Mouse (Mus musculus): ENCODE results near the gene Trp53i11. TPM values are rescaled to one million over a fixed set of nuclear protein-coding genes. Genes with fewer than 3 reads are reported as not detected.
A peak's percentile ranks its signal among the peaks of the same experiment; 100 is the strongest.

Gene Trp53i11
- 109 and 110 TPM in 2 replicates for polyA plus RNA-seq (2015; fragmentation: Nextera tagmentation; extraction: Ambion mirVana)

DNA sequence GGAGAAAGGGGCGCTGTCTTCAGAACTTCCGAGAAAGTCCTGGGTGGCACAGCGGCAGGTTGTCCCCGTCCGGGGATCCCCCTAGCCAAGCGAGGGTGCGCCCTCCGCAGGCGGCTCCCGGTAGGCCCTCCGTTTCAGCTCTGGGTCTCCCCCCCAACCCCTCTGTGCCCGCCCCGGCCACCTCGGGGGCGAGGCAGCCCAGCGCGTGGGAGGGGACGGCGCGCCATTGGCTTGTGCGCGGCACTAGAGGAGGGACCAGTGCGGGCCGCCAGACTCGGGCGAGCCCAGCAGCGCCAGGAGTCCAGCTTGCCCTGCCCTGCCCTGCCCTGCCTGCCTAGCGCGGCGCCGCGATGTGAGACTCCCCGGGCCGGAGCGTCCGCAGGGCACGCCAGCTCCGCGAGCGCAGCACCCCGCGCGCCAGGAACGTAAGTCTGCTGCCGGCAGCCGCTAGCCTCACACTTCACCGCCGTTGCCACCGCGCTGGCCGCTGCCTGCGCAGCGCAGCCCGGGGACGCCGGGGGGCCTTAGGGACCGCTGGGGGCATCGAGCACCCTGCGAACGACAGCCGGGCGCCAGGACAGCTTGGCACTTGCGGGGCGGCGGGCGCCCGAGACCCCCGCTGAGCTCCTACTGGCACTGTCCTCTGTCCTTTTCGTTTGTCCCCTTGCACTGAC lies at the start of gene Trp53i11:
TSS of gene Trp53i11 (plus strand) at position 226 of the 674 bp plus-strand sequence.
- H3K4me1 ChIP-seq (replicated peaks): peaks cover 54% of the 10 kb centered on the region
- peak; percentile 80 for ATAC-seq (ENCODE audit: low FRiP score)

GRCm38 (mm10) chr2:93139476-93139875 lies 47.9 kb upstream of the Trp53i11 start:
- Histone ChIP-seq H3K9ac (no peak overlapping the region), H3K9me3 (no peaks in the 10 kb centered on the region), H3K4me3 (no peak overlapping the region), H3K36me3 (no peaks in the 10 kb centered on the region), H3K4me2 (no peak overlapping the region), H3K27me3 (no peaks in the 10 kb centered on the region), H3K4me1 (replicated peaks) (peaks cover 18% of the 10 kb centered on the region), H3K27ac (no peak overlapping the region)
- WGBS: 92% methylated on average over 7 of the region's 7 CpGs
- ATAC-seq (ENCODE audit: low FRiP score): no peak

More for the DNA sequence above, at the start of gene Trp53i11:
- Histone ChIP-seq H3K36me3 (no peaks in the 10 kb centered on the region), H3K4me2 (peak within 1 kb of the TSS; percentile 83), H3K27me3 (peaks cover 3% of the 10 kb centered on the region; the same call in 1 of the 2 replicates), H3K9me3 (no peaks in the 10 kb centered on the region), H3K27ac (peak within 1 kb of the TSS; percentile 97), H3K4me3 (peak within 1 kb of the TSS; percentile 93), H3K9ac (peak within 1 kb of the TSS; percentile 99)
- WGBS: under 1% methylated on average over 58 of the region's 69 CpGs

- no peaks in the 10 kb centered on the region for H3K36me3 ChIP-seq
- no peak overlapping the region for H3K4me2 ChIP-seq
- no peak overlapping the region for H3K4me3 ChIP-seq
- no peaks in the 10 kb centered on the region for H3K27me3 ChIP-seq
- 0 out of 2 replicates have a peak overlapping the region, but pooled peaks have one; percentile 23 for H3K27ac ChIP-seq
- ATAC-seq (ENCODE audit: low FRiP score): no peak
- 73% methylated on average over 3 of the region's 3 CpGs for WGBS
- H3K4me1 ChIP-seq (replicated peaks): peaks cover 25% of the 10 kb centered on the region
- no peaks in the 10 kb centered on the region for H3K9me3 ChIP-seq
- no peak overlapping the region for H3K9ac ChIP-seq
These were observed 46.0 kb upstream of the Trp53i11 start for GRCm38 (mm10) chr2:93141329-93141728.

- no peaks in the 10 kb centered on the region for H3K9me3 ChIP-seq
- H3K4me3 ChIP-seq: no peak overlapping the region
- 68% methylated on average over 7 of the region's 7 CpGs for WGBS
- no peaks in the 10 kb centered on the region for H3K36me3 ChIP-seq
- H3K27ac ChIP-seq: no peak overlapping the region
- no peak for ATAC-seq (ENCODE audit: low FRiP score)
- no peak overlapping the region for H3K4me2 ChIP-seq
- H3K9ac ChIP-seq: no peak overlapping the region
- no peaks in the 10 kb centered on the region for H3K27me3 ChIP-seq
- H3K4me1 ChIP-seq (replicated peaks): peaks cover 31% of the 10 kb centered on the region
These were observed 44.7 kb upstream of the Trp53i11 start for GRCm38 (mm10) chr2:93142616-93143015.

DNA sequence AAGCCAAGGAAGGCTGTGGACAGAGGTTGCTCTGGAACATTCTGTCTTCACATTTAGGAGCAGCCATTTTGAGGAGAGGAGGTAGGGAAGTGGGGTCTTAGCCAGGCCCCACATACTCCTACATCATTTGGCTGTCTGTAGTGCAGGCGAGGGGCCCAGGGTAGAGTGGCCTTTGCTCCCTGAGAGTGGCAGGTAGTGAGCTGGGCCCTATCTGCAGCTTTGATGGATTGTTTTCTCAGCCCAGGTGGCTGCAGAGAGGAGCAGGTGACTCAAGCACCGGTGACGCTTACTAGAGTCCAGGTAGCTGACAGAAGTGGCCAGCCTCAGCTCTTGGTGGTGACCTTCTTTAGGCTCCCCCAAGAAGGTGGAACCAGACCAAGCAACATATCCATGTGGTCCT lies 43.2 kb upstream of the Trp53i11 start:
- H3K4me2 ChIP-seq: no peak overlapping the region
- no peaks in the 10 kb centered on the region for H3K36me3 ChIP-seq
- WGBS: 93% methylated on average over 3 of the region's 3 CpGs
- H3K4me1 ChIP-seq (replicated peaks): peaks cover 31% of the 10 kb centered on the region
- no peaks in the 10 kb centered on the region for H3K27me3 ChIP-seq
- ATAC-seq (ENCODE audit: low FRiP score): no peak
- H3K27ac ChIP-seq: no peak overlapping the region
- no peak overlapping the region for H3K4me3 ChIP-seq
- no peak overlapping the region for H3K9ac ChIP-seq
- no peaks in the 10 kb centered on the region for H3K9me3 ChIP-seq

DNA sequence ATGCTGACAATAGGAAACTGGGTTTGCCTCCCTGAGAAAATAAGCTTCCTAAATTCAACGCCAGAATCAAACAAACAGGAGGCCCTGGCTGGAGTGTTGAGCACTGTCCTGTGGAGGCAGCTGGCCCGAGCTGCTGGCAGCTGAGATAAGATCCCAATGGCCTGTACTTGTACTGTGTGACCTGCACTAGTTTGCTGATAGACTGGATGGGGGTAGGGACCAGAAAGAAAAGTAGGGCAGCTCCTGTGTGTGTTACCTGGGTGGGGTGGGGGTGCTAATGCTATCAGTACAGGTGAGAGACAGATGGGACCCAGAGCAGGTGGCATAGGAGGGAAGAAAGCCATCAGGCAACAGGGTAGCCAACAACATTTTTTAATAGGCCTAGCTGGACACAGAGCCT lies 37.3 kb upstream of the Trp53i11 start:
- Histone ChIP-seq H3K4me3 (no peak overlapping the region), H3K4me2 (no peak overlapping the region), H3K4me1 (replicated peaks) (peaks cover 29% of the 10 kb centered on the region), H3K9ac (no peak overlapping the region), H3K27ac (no peak overlapping the region), H3K9me3 (no peaks in the 10 kb centered on the region), H3K27me3 (no peaks in the 10 kb centered on the region), H3K36me3 (no peaks in the 10 kb centered on the region)
- WGBS: 60% methylated on average over 2 of the region's 2 CpGs
- ATAC-seq (ENCODE audit: low FRiP score): no peak

GRCm38 (mm10) chr2:93150673-93151450 lies 36.5 kb upstream of the Trp53i11 start:
- Histone ChIP-seq H3K9ac (no peak overlapping the region), H3K9me3 (no peaks in the 10 kb centered on the region), H3K4me3 (no peak overlapping the region), H3K4me2 (no peak overlapping the region), H3K27me3 (no peaks in the 10 kb centered on the region), H3K4me1 (replicated peaks) (peaks cover 27% of the 10 kb centered on the region), H3K27ac (no peak overlapping the region), H3K36me3 (no peaks in the 10 kb centered on the region)
- no peak for ATAC-seq (ENCODE audit: low FRiP score)
- WGBS: 71% methylated on average over 9 of the region's 9 CpGs

GRCm38 (mm10) chr2:93152191-93152601 lies 35.2 kb upstream of the Trp53i11 start:
- 0 out of 2 replicates have a peak overlapping the region, but pooled peaks have one; percentile 8 for H3K27ac ChIP-seq
- ATAC-seq (ENCODE audit: low FRiP score): no peak
- peaks cover 16% of the 10 kb centered on the region for H3K4me1 ChIP-seq (replicated peaks)
- H3K4me2 ChIP-seq: no peak overlapping the region
- no peaks in the 10 kb centered on the region for H3K36me3 ChIP-seq
- no peaks in the 10 kb centered on the region for H3K9me3 ChIP-seq
- H3K4me3 ChIP-seq: no peak overlapping the region
- no peaks in the 10 kb centered on the region for H3K27me3 ChIP-seq
- 79% methylated on average over 6 of the region's 6 CpGs for WGBS
- H3K9ac ChIP-seq: no peak overlapping the region

GRCm38 (mm10) chr2:93152883-93153491 lies 34.4 kb upstream of the Trp53i11 start:
- peaks cover 16% of the 10 kb centered on the region for H3K4me1 ChIP-seq (replicated peaks)
- H3K27ac ChIP-seq: no peak overlapping the region
- H3K36me3 ChIP-seq: no peaks in the 10 kb centered on the region
- no peak overlapping the region for H3K9ac ChIP-seq
- WGBS: 73% methylated on average over 7 of the region's 7 CpGs
- H3K9me3 ChIP-seq: no peaks in the 10 kb centered on the region
- H3K4me3 ChIP-seq: no peak overlapping the region
- no peak for ATAC-seq (ENCODE audit: low FRiP score)
- H3K4me2 ChIP-seq: no peak overlapping the region
- no peaks in the 10 kb centered on the region for H3K27me3 ChIP-seq

- no peak overlapping the region for H3K27ac ChIP-seq
- H3K4me2 ChIP-seq: no peak overlapping the region
- no peaks in the 10 kb centered on the region for H3K36me3 ChIP-seq
- ATAC-seq (ENCODE audit: low FRiP score): no peak
- H3K4me1 ChIP-seq (replicated peaks): peaks cover 16% of the 10 kb centered on the region
- no peak overlapping the region for H3K4me3 ChIP-seq
- H3K9me3 ChIP-seq: no peaks in the 10 kb centered on the region
- no peak overlapping the region for H3K9ac ChIP-seq
- H3K27me3 ChIP-seq: no peaks in the 10 kb centered on the region
- 100% methylated on average over 1 of the region's 1 CpGs for WGBS
These were observed 33.5 kb upstream of the Trp53i11 start for GRCm38 (mm10) chr2:93153833-93154232.

DNA sequence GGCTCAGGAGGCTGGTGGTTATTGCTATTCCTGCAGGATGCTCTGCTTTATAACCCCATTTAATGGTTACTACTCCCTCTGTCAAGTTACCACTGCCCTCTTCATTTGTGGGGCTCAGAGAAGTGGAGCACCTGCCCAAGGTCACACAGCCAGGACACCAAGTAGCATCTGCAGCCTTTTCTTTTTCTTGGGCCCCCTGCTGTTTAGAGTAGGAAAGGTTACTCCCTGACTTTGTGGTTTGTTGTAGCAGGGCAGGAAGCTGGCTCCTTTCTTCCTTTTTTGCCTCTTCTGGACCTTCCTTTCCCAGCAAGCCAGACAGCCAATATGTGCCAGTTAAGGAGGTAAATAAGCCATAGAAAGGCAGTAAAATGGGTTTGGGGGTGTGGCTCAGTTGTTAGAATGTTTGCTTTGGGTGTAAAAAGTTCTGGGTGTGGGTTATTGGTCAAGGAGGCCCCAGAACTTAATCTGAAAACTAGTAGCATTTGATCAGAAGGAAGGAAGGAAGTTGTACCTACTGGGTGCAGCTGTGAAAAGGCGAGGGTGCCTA lies 32.8 kb upstream of the Trp53i11 start:
- H3K9me3 ChIP-seq: no peaks in the 10 kb centered on the region
- 75% methylated on average over 1 of the region's 1 CpGs for WGBS
- ATAC-seq (ENCODE audit: low FRiP score): no peak
- no peak overlapping the region for H3K4me3 ChIP-seq
- no peak overlapping the region for H3K4me2 ChIP-seq
- no peak overlapping the region for H3K9ac ChIP-seq
- no peaks in the 10 kb centered on the region for H3K27me3 ChIP-seq
- H3K4me1 ChIP-seq (replicated peaks): peaks cover 16% of the 10 kb centered on the region
- H3K36me3 ChIP-seq: no peaks in the 10 kb centered on the region
- H3K27ac ChIP-seq: no peak overlapping the region

DNA sequence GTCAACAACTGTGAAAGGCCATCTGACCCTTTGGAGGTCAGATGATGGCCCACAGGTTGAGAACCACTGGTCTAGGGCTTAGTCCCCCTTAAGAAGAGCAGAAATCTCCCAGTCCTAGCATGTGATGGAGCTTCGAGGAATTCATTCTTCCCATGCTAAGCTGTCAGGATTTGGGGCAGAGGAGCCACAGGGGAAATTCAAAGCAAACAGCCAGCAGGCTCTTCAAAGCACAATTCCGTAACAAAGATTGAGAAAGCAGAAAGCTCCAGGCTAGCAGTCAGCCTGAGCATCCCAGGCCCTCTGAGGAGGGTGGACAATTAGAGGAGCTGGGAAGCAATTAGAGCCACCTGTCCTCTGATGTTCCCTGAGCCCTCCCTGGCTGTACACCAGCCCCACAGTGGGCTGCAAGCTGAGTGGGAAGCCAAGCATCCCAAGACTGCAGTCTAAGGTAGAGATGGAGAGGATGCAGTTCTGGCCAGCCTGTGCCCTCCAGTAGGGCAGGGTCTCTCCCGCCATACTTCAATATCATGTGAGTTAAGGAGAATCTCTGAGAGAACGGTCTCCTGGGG lies 26.8 kb upstream of the Trp53i11 start:
- peak overlapping the region; percentile 58 for H3K27ac ChIP-seq
- H3K4me2 ChIP-seq: no peak overlapping the region
- no peaks in the 10 kb centered on the region for H3K36me3 ChIP-seq
- H3K9me3 ChIP-seq: no peaks in the 10 kb centered on the region
- ATAC-seq (ENCODE audit: low FRiP score): peak; percentile 43; the same call in 1 of the 2 replicates
- no peaks in the 10 kb centered on the region for H3K27me3 ChIP-seq
- no peak overlapping the region for H3K9ac ChIP-seq
- H3K4me1 ChIP-seq (replicated peaks): peaks cover 22% of the 10 kb centered on the region
- 63% methylated on average over 4 of the region's 4 CpGs for WGBS
- no peak overlapping the region for H3K4me3 ChIP-seq

Measured in hindbrain, embryonic 13.5 days (tissue).